Mouse (Mus musculus) naive thymus-derived CD4-positive, alpha-beta T cell, adult 5 months (primary cell): ENCODE data around the gene Ctsq. TPM values are rescaled to one million over a fixed set of nuclear protein-coding genes. Genes with fewer than 3 reads are reported as not detected.

Experiments
- polyA plus RNA-seq: library from polyadenylated mRNA; unstranded; fragments of 100-300 nt; shearing (Covaris generic); gene quantifications from one replicate; pipeline ENCODE4 v1.2.1, GENCODE M21; 2017

Ctsq gene
- not detected for polyA plus RNA-seq

GRCm38 (mm10) chr13:61040531-61040930 is at the start of gene Ctsq:
Ctsq (minus strand) TSS chr13:61040631.

GRCm38 (mm10) chr13:61005859-61006258 is 34.6 kb downstream of the Ctsq start, which contains the start of gene Ctsj:
Ctsj (minus strand) TSS chr13:61005959.

Other genes starting within 250 kb of the Ctsq start
- not detected for gene Ctsll3, start 237.8 kb downstream of the Ctsq start, polyA plus RNA-seq
- 2.3 TPM for gene 4930486L24Rik, start 176.2 kb downstream of the Ctsq start, polyA plus RNA-seq
- not detected for gene Gm49392, start 143.7 kb downstream of the Ctsq start, polyA plus RNA-seq
- gene Ctla2b, start 143.2 kb downstream of the Ctsq start, polyA plus RNA-seq = 3.7 TPM
- gene Tpbpb, start 135.8 kb downstream of the Ctsq start, polyA plus RNA-seq = not detected
- not detected for gene Gm49393, start 105.0 kb downstream of the Ctsq start, polyA plus RNA-seq
- gene Gm49391, start 104.1 kb downstream of the Ctsq start, polyA plus RNA-seq = not detected
- 38.3 TPM for gene Ctla2a, start 104.0 kb downstream of the Ctsq start, polyA plus RNA-seq
- gene Tpbpa, start 98.6 kb downstream of the Ctsq start, polyA plus RNA-seq = not detected
- not detected for gene Ctsj, start 34.7 kb downstream of the Ctsq start, polyA plus RNA-seq
- not detected for gene Ctsr, start 123.6 kb upstream of the Ctsq start, polyA plus RNA-seq
- not detected for gene Cts6, start 162.8 kb upstream of the Ctsq start, polyA plus RNA-seq
- gene Cts8, start 214.7 kb upstream of the Ctsq start, polyA plus RNA-seq = not detected
- not detected for gene Gm49398, start 248.2 kb upstream of the Ctsq start, polyA plus RNA-seq